Mouse (Mus musculus): ENCODE data around the gene Fkbp5. TPM values are rescaled to one million over a fixed set of nuclear protein-coding genes. Genes with fewer than 3 reads are reported as not detected.
"Not testable (repeated sequence)": the region's sequence is repeated elsewhere in the genome, so short reads cannot be mapped to it uniquely, and the experiment has no call there.

Fkbp5 gene
- polyA plus RNA-seq, 1 experiment from 2014 or later, result 26.9 TPM

GRCm38 (mm10) chr17:28421071-28421470, 96.3 kb downstream of the Fkbp5 start:
- no peak overlapping the region for H3K9ac ChIP-seq (replicated peaks; ENCODE audit: low read depth)
- TF ChIP-seq CTCF (IDR thresholded peaks at IDR 0.05) (no peak), EP300 (IDR thresholded peaks at IDR 0.05) (peak; percentile 92)
- H3K4me3 ChIP-seq (ENCODE audit: low read depth, low read length), result no peak overlapping the region
- ATAC-seq (peak; percentile 71), DNase-seq (ENCODE audit: low spot score) (peak; percentile 81)
- peak overlapping the region; percentile 97 for H3K27ac ChIP-seq (ENCODE audit: low read length)
- H3K36me3 ChIP-seq (ENCODE audit: insufficient read depth, low read length), result peaks cover 3% of the 10 kb centered on the region; the same call in 1 of the 2 replicates
- peaks cover 17% of the 10 kb centered on the region for H3K4me1 ChIP-seq (ENCODE audit: insufficient read depth, low read depth, low read length)
- no peak overlapping the region for H3K4me2 ChIP-seq (replicated peaks; ENCODE audit: low read depth, low read length)
- no peaks in the 10 kb centered on the region for H3K27me3 ChIP-seq (replicated peaks; ENCODE audit: insufficient read depth, low read length)
- 48% methylated on average over 5 of the region's 5 CpGs for WGBS
- no peaks in the 10 kb centered on the region for H3K9me3 ChIP-seq (ENCODE audit: low read length)

GRCm38 (mm10) chr17:28420229-28421051, 96.9 kb downstream of the Fkbp5 start:
- DNase-seq (ENCODE audit: low spot score) (peak; percentile 93), ATAC-seq (peak; percentile 66)
- Histone ChIP-seq H3K36me3 (ENCODE audit: insufficient read depth, low read length) (no peaks in the 10 kb centered on the region), H3K4me1 (ENCODE audit: insufficient read depth, low read depth, low read length) (peaks cover 14% of the 10 kb centered on the region), H3K27me3 (replicated peaks; ENCODE audit: insufficient read depth, low read length) (no peaks in the 10 kb centered on the region), H3K9ac (replicated peaks; ENCODE audit: low read depth) (no peak overlapping the region), H3K4me2 (replicated peaks; ENCODE audit: low read depth, low read length) (no peak overlapping the region; the same call in 1 of the 2 replicates), H3K4me3 (ENCODE audit: low read depth, low read length) (no peak overlapping the region), H3K27ac (ENCODE audit: low read length) (peak overlapping the region; percentile 97), H3K9me3 (ENCODE audit: low read length) (no peaks in the 10 kb centered on the region)
- peak; percentile 100 for TF ChIP-seq EP300 (IDR thresholded peaks at IDR 0.05)
- no peak for TF ChIP-seq CTCF (IDR thresholded peaks at IDR 0.05)
- WGBS, result 33% methylated on average over 12 of the region's 12 CpGs

- TF ChIP-seq CTCF (IDR thresholded peaks at IDR 0.05) (no peak), EP300 (IDR thresholded peaks at IDR 0.05) (no peak)
- H3K27me3 ChIP-seq (replicated peaks; ENCODE audit: insufficient read depth, low read length), result no peaks in the 10 kb centered on the region
- no peaks in the 10 kb centered on the region for H3K36me3 ChIP-seq (ENCODE audit: insufficient read depth, low read length)
- WGBS, result 46% methylated on average over 6 of the region's 6 CpGs
- H3K27ac ChIP-seq (ENCODE audit: low read length), result peak overlapping the region; percentile 97
- DNase-seq (ENCODE audit: low spot score) (peak; percentile 71), ATAC-seq (peak; percentile 20)
- no peak overlapping the region for H3K4me2 ChIP-seq (replicated peaks; ENCODE audit: low read depth, low read length)
- H3K4me3 ChIP-seq (ENCODE audit: low read depth, low read length), result no peak overlapping the region
- no peak overlapping the region for H3K9ac ChIP-seq (replicated peaks; ENCODE audit: low read depth)
- H3K9me3 ChIP-seq (ENCODE audit: low read length), result no peaks in the 10 kb centered on the region
- H3K4me1 ChIP-seq (ENCODE audit: insufficient read depth, low read depth, low read length), result peaks cover 14% of the 10 kb centered on the region
These were observed 97.7 kb downstream of the Fkbp5 start for GRCm38 (mm10) chr17:28419636-28420035.

GRCm38 (mm10) chr17:28418954-28419353, 98.4 kb downstream of the Fkbp5 start:
- Histone ChIP-seq H3K36me3 (ENCODE audit: insufficient read depth, low read length) (no peaks in the 10 kb centered on the region), H3K27me3 (replicated peaks; ENCODE audit: insufficient read depth, low read length) (no peaks in the 10 kb centered on the region), H3K9me3 (ENCODE audit: low read length) (no peaks in the 10 kb centered on the region), H3K4me1 (ENCODE audit: insufficient read depth, low read depth, low read length) (peaks cover 10% of the 10 kb centered on the region), H3K4me2 (replicated peaks; ENCODE audit: low read depth, low read length) (no peak overlapping the region), H3K4me3 (ENCODE audit: low read depth, low read length) (no peak overlapping the region), H3K27ac (ENCODE audit: low read length) (peak overlapping the region; percentile 97), H3K9ac (replicated peaks; ENCODE audit: low read depth) (no peak overlapping the region)
- TF ChIP-seq CTCF (IDR thresholded peaks at IDR 0.05) (peak; percentile 69), EP300 (IDR thresholded peaks at IDR 0.05) (no peak)
- ATAC-seq (no peak), DNase-seq (ENCODE audit: low spot score) (no peak)
- WGBS, result 83% methylated on average over 1 of the region's 1 CpGs

GRCm38 (mm10) chr17:28418481-28418880, 98.8 kb downstream of the Fkbp5 start:
- H3K9ac ChIP-seq (replicated peaks; ENCODE audit: low read depth); H3K4me3 ChIP-seq (ENCODE audit: low read depth, low read length); DNase-seq (ENCODE audit: low spot score); H3K9me3 ChIP-seq (ENCODE audit: low read length); ATAC-seq; H3K4me2 ChIP-seq (replicated peaks; ENCODE audit: low read depth, low read length); H3K27ac ChIP-seq (ENCODE audit: low read length); H3K27me3 ChIP-seq (replicated peaks; ENCODE audit: insufficient read depth, low read length); H3K36me3 ChIP-seq (ENCODE audit: insufficient read depth, low read length); H3K4me1 ChIP-seq (ENCODE audit: insufficient read depth, low read depth, low read length): not testable (repeated sequence)

- Histone ChIP-seq H3K27me3 (replicated peaks; ENCODE audit: insufficient read depth, low read length) (no peaks in the 10 kb centered on the region), H3K9ac (replicated peaks; ENCODE audit: low read depth) (no peak overlapping the region), H3K4me2 (replicated peaks; ENCODE audit: low read depth, low read length) (no peak overlapping the region), H3K9me3 (ENCODE audit: low read length) (no peaks in the 10 kb centered on the region), H3K4me1 (ENCODE audit: insufficient read depth, low read depth, low read length) (peaks cover 8% of the 10 kb centered on the region), H3K36me3 (ENCODE audit: insufficient read depth, low read length) (no peaks in the 10 kb centered on the region), H3K4me3 (ENCODE audit: low read depth, low read length) (no peak overlapping the region), H3K27ac (ENCODE audit: low read length) (no peak overlapping the region)
- ATAC-seq (no peak), DNase-seq (ENCODE audit: low spot score) (no peak)
- 72% methylated on average over 5 of the region's 5 CpGs for WGBS
- TF ChIP-seq CTCF (IDR thresholded peaks at IDR 0.05) (no peak), EP300 (IDR thresholded peaks at IDR 0.05) (no peak)
These were observed 99.6 kb downstream of the Fkbp5 start for GRCm38 (mm10) chr17:28417771-28418170.
